Mouse (Mus musculus) liver, embryonic 16.5 days (tissue): ENCODE results near the gene Nin. TPM values are rescaled to one million over a fixed set of nuclear protein-coding genes. Genes with fewer than 3 reads are reported as not detected.
"Not testable (repeated sequence)": the region's sequence is repeated elsewhere in the genome, so short reads cannot be mapped to it uniquely, and the experiment has no call there.

Experiments
- ATAC-seq: fragments of 200-750 bp; cut with Nextera tagmentation; 2 replicates; pipeline ENCODE4 v1.8.0; 2017; ENCODE audit warnings: low read depth, mild to moderate bottlenecking, moderate number of reproducible peaks, moderate library complexity
- H3K27ac ChIP-seq: fragments of 300-500 bp; sonication (generic); 2 replicates; pipeline ENCODE4 v1.5.1; 2014; ENCODE audit warnings: mild to moderate bottlenecking, low read length
- H3K27me3 ChIP-seq: fragments of 300-500 bp; sonication (generic); 2 replicates; pipeline ENCODE4 v1.6.1; 2014; ENCODE audit warnings: low read depth, low read length, mixed read lengths; ENCODE audit not compliant: control insufficient read depth, insufficient read depth
- H3K36me3 ChIP-seq: fragments of 300-500 bp; sonication (generic); 2 replicates; pipeline ENCODE4 v1.6.1; 2014; ENCODE audit warnings: mild to moderate bottlenecking; ENCODE audit not compliant: control insufficient read depth, insufficient read depth
- H3K4me1 ChIP-seq: fragments of 300-500 bp; sonication (generic); 2 replicates; pipeline ENCODE4 v1.6.1; 2014; ENCODE audit warnings: low read depth, low read length, mixed read lengths; ENCODE audit not compliant: control insufficient read depth
- H3K4me2 ChIP-seq: fragments of 300-500 bp; sonication (generic); 2 replicates; pipeline ENCODE4 v1.6.1; 2014; ENCODE audit warnings: low read depth, low read length, mixed read lengths
- H3K4me3 ChIP-seq: fragments of 300-500 bp; sonication (generic); 2 replicates; pipeline ENCODE4 v1.5.1; 2014; ENCODE audit warnings: low read depth, mild to moderate bottlenecking, low read length
- H3K9ac ChIP-seq: fragments of 300-500 bp; sonication (generic); 2 replicates; pipeline ENCODE4 v1.6.1; 2014; ENCODE audit warnings: low read depth, low read length
- H3K9me3 ChIP-seq: fragments of 300-500 bp; sonication (generic); replicated peaks from 2 replicates; pipeline ENCODE4 v1.6.1; 2016; ENCODE audit warnings: low read length; ENCODE audit not compliant: control insufficient read depth
- WGBS: fragments of 180-500 bp; shearing (Covaris S2); extraction: QIAGEN DNeasy Blood & Tissue Kit; methylation state at CpG from one replicate; pipeline ENCODE4 v1.1.7; 2014; ENCODE audit not compliant: insufficient replicate concordance; 5-methylcytosine and 5-hydroxymethylcytosine counted together
- polyA plus RNA-seq: library from polyadenylated mRNA; unstranded; fragments of >200 nt; fragmentation: Nextera tagmentation; extraction: Ambion mirVana; gene quantifications from 2 replicates; pipeline ENCODE4 v1.2.1, GENCODE M21; 2015

Gene Nin
- polyA plus RNA-seq, 1 experiment from 2014 or later: 3.1 TPM

GRCm38 (mm10) chr12:70144637-70145448 lies 31.3 kb upstream of the Nin start:
- Histone ChIP-seq H3K4me2 (peak overlapping the region; percentile 27), H3K36me3 (no peaks in the 10 kb centered on the region), H3K27ac (no peak overlapping the region), H3K4me1 (no peaks in the 10 kb centered on the region; the same call in 1 of the 2 replicates), H3K4me3 (no peak overlapping the region), H3K9ac (no peak overlapping the region), H3K9me3 (no peaks in the 10 kb centered on the region), H3K27me3 (no peaks in the 10 kb centered on the region)
- ATAC-seq: no peak
- 43% methylated on average over 20 of the region's 20 CpGs for WGBS

DNA sequence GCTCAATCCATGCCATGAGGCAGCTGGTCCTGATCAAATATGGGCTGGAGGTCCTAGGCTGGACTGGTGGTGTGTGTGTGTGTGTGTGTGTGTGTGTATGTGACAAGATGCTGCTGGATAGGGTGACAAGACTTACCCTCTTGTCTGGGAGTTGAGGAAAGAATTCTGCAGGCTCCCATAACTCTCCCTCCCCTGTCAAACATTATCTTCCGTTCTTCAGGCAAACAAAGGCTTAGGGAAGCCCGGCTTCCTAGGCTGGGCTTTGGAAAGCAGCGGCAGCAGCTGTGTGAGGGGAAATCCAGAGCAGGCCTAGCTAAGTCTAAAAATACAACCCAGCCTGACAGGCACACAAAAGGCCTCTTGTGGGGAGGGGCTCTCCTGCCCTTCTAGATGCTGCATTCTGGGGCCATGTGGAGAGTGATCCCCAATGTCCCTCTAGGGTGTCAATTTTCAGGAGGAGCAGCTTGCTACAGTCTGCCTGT lies 30.6 kb upstream of the Nin start:
- 50% methylated on average over 3 of the region's 3 CpGs for WGBS
- not testable (repeated sequence) for H3K27me3 ChIP-seq, H3K9ac ChIP-seq, H3K4me3 ChIP-seq, H3K9me3 ChIP-seq, H3K27ac ChIP-seq, H3K36me3 ChIP-seq, H3K4me1 ChIP-seq, ATAC-seq, H3K4me2 ChIP-seq

GRCm38 (mm10) chr12:70140993-70141576 lies 27.6 kb upstream of the Nin start:
- H3K4me3 ChIP-seq: no peak overlapping the region
- no peak overlapping the region for H3K4me2 ChIP-seq
- no peaks in the 10 kb centered on the region for H3K36me3 ChIP-seq
- WGBS: 63% methylated on average over 5 of the region's 5 CpGs
- H3K27me3 ChIP-seq: no peaks in the 10 kb centered on the region
- no peaks in the 10 kb centered on the region for H3K9me3 ChIP-seq
- H3K4me1 ChIP-seq: no peaks in the 10 kb centered on the region
- no peak for ATAC-seq
- no peak overlapping the region for H3K9ac ChIP-seq
- H3K27ac ChIP-seq: no peak overlapping the region

DNA sequence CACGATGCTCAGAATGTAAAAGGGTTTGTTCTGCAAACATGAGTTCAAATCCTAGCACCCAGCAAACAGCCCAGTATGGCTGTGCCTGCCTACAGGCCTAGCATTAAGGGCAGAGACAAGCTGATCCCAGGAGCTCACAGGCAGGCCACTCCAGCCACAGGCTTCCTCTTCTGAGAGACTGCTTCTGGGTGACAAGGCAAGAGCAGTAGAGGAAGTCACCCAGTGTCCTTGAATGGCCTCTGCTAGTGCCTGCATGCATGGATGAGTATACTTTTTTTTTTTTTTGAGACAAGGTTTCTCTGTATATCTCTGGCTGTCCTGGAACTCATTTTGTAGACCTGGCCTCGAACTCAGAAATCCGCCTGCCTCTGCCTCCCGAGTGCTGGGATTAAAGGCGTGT lies 27.0 kb upstream of the Nin start:
- H3K27me3 ChIP-seq: no peaks in the 10 kb centered on the region
- H3K36me3 ChIP-seq: no peaks in the 10 kb centered on the region
- H3K4me3 ChIP-seq: no peak overlapping the region
- H3K4me1 ChIP-seq: no peaks in the 10 kb centered on the region
- 60% methylated on average over 5 of the region's 5 CpGs for WGBS
- H3K9ac ChIP-seq: no peak overlapping the region
- H3K4me2 ChIP-seq: no peak overlapping the region
- peak; percentile 41; the same call in 1 of the 2 replicates for ATAC-seq
- H3K27ac ChIP-seq: no peak overlapping the region
- H3K9me3 ChIP-seq: no peaks in the 10 kb centered on the region

DNA sequence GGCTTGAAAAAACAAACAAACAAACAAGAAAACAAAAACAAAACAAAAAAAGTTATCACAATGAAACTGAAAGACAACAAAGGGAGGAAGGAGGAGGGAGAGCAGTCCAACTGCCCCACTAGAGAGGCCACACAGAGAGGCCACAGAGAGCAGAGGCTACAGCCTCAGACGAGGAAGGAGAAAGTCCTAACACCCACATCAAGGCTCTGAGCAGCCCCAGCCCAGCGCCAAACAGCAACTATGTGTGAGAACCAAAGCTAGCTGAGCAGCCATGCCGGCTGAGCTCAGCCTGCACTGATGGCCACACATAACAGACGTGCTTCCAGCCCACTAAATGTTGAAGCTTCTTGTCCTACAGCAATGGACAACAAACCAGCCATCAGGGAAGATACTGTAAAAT lies 26.4 kb upstream of the Nin start:
- H3K9ac ChIP-seq: no peak overlapping the region
- whole genome bisulfite sequencing: 56% methylated on average over 4 of the region's 4 CpGs
- no peak for ATAC-seq

GRCm38 (mm10) chr12:70137626-70138025 lies 24.1 kb upstream of the Nin start:
- no peak for ATAC-seq
- H3K27ac ChIP-seq: no peak overlapping the region
- no peak overlapping the region for H3K9ac ChIP-seq

More for the DNA sequence above, 26.4 kb upstream of the Nin start:
- H3K36me3 ChIP-seq: no peaks in the 10 kb centered on the region
- H3K4me3 ChIP-seq: no peak overlapping the region
- no peak overlapping the region for H3K4me2 ChIP-seq
- H3K4me1 ChIP-seq: no peaks in the 10 kb centered on the region
- no peaks in the 10 kb centered on the region for H3K9me3 ChIP-seq
- H3K27me3 ChIP-seq: no peaks in the 10 kb centered on the region
- H3K27ac ChIP-seq: no peak overlapping the region

DNA sequence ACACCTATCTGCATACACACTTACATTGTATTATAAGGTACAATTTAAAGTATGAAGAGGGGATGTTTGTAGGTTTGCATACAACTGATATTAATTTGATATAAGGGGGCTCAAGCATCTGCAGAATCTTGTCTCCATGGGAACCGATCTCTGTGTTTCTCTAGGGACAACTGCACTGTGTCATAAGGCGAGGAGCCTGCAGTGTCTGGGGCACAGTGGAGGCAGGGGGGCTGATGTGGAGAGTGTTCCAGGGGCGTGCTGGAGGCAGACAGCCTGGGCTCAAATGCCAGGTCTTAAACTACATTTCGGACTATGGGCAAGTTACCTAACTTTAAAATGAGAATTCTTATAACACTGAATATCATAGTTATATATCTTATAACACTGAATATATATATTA lies 23.6 kb upstream of the Nin start:
- Histone ChIP-seq H3K27me3 (no peaks in the 10 kb centered on the region), H3K4me3 (no peak overlapping the region), H3K4me2 (no peak overlapping the region), H3K9ac (no peak overlapping the region), H3K36me3 (no peaks in the 10 kb centered on the region), H3K9me3 (no peaks in the 10 kb centered on the region), H3K4me1 (no peaks in the 10 kb centered on the region), H3K27ac (no peak overlapping the region)
- no peak for ATAC-seq
- WGBS: 66% methylated on average over 4 of the region's 4 CpGs

More at GRCm38 (mm10) chr12:70137626-70138025, 24.1 kb upstream of the Nin start:
- no peak overlapping the region for H3K4me3 ChIP-seq
- H3K4me1 ChIP-seq: no peaks in the 10 kb centered on the region
- no peaks in the 10 kb centered on the region for H3K36me3 ChIP-seq
- WGBS: 73% methylated on average over 9 of the region's 9 CpGs
- no peaks in the 10 kb centered on the region for H3K9me3 ChIP-seq
- H3K27me3 ChIP-seq: no peaks in the 10 kb centered on the region
- no peak overlapping the region for H3K4me2 ChIP-seq

DNA sequence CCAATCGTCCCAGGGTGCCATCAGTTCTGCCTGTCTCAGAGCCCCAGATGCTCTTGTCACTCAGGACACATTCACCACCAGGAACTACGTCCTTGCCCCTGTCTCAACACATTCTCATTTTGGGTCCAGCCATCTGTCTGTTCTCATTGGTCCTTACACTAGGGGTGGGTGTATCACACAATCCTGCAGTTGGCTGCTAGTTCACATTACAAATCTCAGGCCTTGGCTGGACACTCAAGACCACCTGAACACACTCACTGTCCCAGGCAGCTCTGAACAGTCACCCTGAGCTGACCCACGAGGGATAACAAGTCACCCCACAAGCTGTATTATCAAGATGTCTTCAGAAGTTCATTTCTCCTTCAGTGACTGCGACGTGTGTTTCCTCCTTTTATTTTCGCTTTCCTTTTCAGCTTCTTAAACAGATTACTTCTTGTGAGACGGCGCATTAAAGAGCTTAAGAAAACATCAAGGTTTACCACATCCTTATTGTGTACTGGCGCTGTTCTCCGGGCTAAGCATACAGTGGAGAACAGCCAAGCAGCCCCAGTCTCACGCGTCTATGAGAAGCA lies 22.8 kb upstream of the Nin start:
- ATAC-seq: no peak
- peak overlapping the region; percentile 29; the same call in 1 of the 2 replicates for H3K4me2 ChIP-seq
- no peaks in the 10 kb centered on the region for H3K27me3 ChIP-seq
- no peaks in the 10 kb centered on the region for H3K4me1 ChIP-seq
- 16% methylated on average over 12 of the region's 12 CpGs for WGBS
- H3K27ac ChIP-seq: no peak overlapping the region
- H3K9me3 ChIP-seq: no peaks in the 10 kb centered on the region
- H3K9ac ChIP-seq: no peak overlapping the region
- no peaks in the 10 kb centered on the region for H3K36me3 ChIP-seq
- H3K4me3 ChIP-seq: peak overlapping the region; percentile 17; the same call in 1 of the 2 replicates
